Mouse (Mus musculus): ENCODE measurements at regions not wholly inside any gene's neighbourhood (a gene's known extent, or its start where the extent isn't known, plus 50 kb on each side); places are given as distances from the start of the nearest gene placed in this dataset.
A peak's percentile ranks its signal among the peaks of the same experiment; 100 is the strongest.

GRCm38 (mm10) chr7:55332028-55332427 is 435.9 kb upstream of the Siglech start:
- no peak overlapping the region for H3K4me2 ChIP-seq (ENCODE audit: low read length)
- no peaks in the 10 kb centered on the region for H3K36me3 ChIP-seq (ENCODE audit: control insufficient read depth, insufficient read depth, low read length)
- no peak overlapping the region for H3K4me3 ChIP-seq (replicated peaks; ENCODE audit: low read depth, low read length)
- no peaks in the 10 kb centered on the region for H3K9me3 ChIP-seq (ENCODE audit: control insufficient read depth, low read length)
- WGBS = 80% methylated on average over 1 of the region's 1 CpGs
- H3K27me3 ChIP-seq (ENCODE audit: control insufficient read depth, insufficient read depth, low read length) = no peaks in the 10 kb centered on the region
- H3K27ac ChIP-seq (replicated peaks; ENCODE audit: low read depth, low read length) = no peak overlapping the region
- DNase-seq = peak; percentile 50
- H3K4me1 ChIP-seq (ENCODE audit: control insufficient read depth, insufficient read depth, low read length) = no peaks in the 10 kb centered on the region
- ATAC-seq (ENCODE audit: low FRiP score, low TSS enrichment) = peak; percentile 81
- H3K9ac ChIP-seq (replicated peaks; ENCODE audit: low read length) = no peak overlapping the region

DNA sequence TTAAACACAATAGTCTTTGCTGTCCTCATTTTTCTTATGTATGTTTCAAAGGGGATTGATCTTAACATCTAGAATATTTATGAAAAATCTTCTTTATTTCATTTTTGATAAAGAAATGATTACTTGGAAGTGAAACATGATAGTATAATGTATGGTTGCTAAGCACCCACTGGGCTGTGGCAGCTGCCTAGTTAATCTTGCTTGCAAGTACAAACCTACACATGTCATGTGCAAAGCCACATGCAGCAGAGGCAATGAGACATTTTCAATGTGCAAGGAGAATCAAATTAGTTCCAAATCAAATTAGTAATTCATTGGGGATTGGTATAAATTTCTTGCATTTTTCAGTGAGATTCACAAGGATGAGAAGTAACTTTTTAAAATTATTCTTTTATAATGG is 428.1 kb upstream of the Siglech start:
- Histone ChIP-seq H3K4me1 (ENCODE audit: control insufficient read depth, insufficient read depth, low read length) (no peaks in the 10 kb centered on the region; the same call in 1 of the 2 replicates), H3K27ac (replicated peaks; ENCODE audit: low read depth, low read length) (no peak overlapping the region), H3K9me3 (ENCODE audit: control insufficient read depth, low read length) (no peaks in the 10 kb centered on the region), H3K27me3 (ENCODE audit: control insufficient read depth, insufficient read depth, low read length) (no peaks in the 10 kb centered on the region), H3K36me3 (ENCODE audit: control insufficient read depth, insufficient read depth, low read length) (no peaks in the 10 kb centered on the region), H3K9ac (replicated peaks; ENCODE audit: low read length) (no peak overlapping the region), H3K4me2 (ENCODE audit: low read length) (no peak overlapping the region), H3K4me3 (replicated peaks; ENCODE audit: low read depth, low read length) (no peak overlapping the region)
- peak; percentile 34 for DNase-seq
- no peak for ATAC-seq (ENCODE audit: low FRiP score, low TSS enrichment)

Measured in midbrain, embryonic 14.5 days (tissue).